Mouse (Mus musculus): ENCODE measurements around the gene Dusp12.

Gene Dusp12

DNA sequence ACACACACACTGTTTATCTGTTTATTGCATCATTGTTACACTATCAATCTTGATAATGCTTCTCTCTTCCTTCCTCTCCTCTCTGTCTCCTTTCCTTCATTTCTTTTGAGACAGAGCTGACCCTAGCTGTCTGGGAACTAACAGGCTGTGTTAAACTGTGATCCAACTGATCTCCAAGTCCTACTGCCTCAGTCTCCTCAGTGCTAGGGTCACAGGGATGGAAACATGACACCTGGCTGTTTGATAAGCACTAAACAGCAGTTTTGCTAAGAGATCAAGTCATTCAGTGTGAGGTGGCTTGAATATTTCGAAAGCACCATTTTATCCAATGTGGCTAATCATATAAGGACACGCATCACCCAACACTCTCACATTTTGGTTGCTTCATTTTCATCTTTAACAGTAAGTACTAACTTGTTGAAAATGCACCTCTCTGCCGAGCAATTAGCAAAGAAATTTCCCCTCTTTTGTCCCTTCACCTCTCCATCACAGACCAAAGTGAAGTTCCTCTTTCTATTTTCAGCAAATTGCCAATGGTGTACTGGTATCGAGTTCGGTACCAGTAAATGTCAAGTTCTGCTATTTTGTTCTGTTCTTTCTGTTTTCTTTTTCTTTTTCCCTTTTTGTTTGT lies 11.4 kb upstream of the Dusp12 start:
- no peak for DNase-seq

DNA sequence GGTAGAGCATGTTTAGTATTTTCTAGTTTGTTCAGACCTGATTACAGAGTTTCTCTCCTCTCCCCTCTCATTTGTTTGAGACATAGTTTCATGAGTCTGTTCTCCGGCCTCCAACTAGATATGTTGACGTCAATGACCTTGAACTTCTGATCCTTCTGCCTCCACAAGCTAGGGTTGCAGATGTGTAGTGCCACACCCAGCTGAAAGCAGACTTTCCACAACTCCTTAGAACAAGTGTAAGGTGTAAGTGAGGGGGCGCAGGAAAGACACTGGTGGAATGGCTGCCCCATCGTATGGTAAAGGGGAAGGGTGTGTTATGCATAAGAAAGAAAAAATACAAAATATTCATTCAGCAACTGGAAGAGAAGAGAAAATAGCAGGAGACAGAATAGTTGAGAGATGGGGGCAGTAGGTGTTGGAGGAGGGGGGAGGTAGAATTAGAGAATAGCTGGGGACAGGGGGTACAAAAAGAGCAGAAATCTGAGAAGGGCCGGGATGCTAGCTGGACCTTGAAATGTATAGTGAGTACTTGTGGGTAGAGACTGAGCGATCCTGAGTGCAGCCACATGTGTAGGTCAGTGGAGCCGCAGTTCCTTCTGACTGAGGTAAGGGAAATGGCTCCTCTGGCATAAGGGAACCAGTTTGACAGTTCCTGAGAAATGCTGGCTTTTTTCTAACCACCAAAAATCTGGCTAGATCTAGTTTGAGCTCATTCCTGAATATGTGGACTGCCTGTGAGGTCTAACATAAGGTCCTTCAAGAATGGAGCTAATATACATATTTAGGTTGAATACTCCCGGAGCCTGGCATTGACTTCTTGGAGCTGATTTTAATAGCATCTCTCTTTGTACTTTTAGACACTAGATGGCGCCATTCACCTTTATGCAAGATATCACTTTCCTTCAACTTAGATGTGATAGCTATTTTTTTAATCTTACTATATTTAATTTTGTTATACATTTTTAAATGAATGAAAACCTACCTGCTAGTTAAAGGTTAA lies 9.6 kb upstream of the Dusp12 start:
- peak in 1 of 2 experiments; percentile 44 for DNase-seq

DNA sequence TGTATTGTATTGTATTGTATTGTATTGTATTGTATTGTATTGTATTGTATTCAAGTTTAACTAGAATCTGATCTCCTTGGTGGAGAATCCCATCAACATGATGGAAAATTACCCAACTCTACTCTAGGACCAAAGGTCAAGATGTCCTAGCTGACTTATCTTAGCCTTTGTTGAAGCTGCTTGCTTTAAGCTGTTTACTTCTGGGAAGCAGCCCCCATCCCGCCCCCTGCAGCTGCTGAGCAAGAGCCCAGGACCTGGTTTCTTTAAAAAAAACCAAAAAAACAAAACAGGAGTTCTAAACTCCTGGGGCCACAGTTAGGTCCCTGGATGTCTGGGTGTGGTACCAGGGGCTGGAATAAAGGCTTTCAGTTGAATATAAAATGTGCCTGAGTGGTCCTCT lies 6.9 kb upstream of the Dusp12 start:
- no peak for DNase-seq

DNA sequence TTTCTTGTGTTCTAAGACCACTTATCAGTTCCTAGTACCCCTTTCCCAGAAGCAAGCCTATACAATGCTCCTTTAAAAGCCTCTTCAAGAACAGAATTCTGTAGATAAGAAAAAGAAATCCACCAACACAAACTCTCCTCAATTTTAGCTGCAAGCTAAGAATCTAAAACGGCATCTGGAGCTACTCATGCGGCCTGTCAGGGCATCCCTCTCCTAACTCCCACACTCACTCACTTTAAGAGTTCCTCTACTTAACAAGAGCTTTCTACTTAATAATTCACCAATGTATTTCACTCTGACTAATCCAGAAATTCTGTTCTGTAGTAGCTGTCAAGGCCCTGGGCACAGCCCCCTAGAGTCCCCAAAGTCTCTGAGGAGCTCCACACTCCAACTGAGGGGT lies 6.3 kb upstream of the Dusp12 start:
- no peak for DNase-seq

DNA sequence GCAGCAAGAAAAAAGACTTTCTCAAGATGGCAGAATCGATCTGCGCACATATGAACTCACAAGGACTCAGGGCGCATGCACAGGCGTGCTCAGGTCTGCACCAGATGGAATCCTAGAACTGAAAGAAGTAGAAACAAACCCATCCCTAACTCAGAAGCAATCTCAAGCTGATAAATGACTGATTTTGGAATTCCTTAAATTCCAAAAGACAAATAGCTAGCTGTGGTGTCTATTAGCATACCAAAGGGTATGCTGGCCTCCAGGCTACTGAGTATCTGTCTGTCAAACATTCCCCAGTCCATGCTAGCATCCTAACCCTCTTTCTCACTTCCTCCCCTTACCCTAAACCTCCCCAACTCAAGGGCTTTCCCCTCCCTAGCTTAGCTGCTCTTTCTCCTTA lies 4.0 kb upstream of the Dusp12 start:
- no peak for DNase-seq

DNA sequence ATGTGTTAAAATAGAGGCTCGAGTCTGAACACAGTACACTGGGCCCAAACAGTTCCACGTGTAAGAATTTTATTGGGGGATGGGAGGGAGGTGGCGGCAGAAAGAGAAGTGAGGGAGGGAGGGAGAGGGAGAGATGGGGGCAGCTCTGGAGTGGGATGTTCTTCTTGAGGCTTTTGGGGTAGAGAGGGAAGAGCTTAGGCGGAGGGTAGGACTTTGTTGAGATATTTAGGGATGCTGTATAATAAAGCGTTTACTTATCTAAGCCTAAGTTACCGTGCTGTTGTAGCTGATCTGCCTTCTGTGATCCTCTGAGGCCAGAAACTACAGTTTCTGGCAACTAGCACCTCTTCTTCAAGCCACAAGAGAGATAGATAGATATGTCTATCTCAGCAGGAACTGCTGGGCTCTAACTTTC lies 711 bp upstream of the Dusp12 start:
- no peak for DNase-seq

DNA sequence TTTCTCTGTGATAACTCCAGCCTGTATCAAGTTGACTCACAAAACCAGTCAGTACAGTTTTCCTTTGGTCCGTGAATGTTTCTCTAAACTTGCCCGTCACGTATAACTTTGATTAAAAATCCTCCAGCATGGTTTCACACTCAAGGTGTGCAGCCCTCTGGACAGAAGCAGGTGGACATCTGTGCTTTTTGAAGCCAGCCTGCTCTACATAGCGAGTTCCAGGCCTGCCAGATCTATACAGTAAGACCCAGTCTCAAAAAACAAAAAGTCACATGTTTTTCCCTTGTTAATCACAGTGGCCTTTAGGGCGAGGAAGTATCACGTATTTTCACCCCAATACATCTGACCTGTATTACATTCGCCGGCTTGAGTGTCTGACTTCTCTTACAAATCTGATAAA lies 950 bp downstream of the Dusp12 start:
- DNase-seq: no peak

DNA sequence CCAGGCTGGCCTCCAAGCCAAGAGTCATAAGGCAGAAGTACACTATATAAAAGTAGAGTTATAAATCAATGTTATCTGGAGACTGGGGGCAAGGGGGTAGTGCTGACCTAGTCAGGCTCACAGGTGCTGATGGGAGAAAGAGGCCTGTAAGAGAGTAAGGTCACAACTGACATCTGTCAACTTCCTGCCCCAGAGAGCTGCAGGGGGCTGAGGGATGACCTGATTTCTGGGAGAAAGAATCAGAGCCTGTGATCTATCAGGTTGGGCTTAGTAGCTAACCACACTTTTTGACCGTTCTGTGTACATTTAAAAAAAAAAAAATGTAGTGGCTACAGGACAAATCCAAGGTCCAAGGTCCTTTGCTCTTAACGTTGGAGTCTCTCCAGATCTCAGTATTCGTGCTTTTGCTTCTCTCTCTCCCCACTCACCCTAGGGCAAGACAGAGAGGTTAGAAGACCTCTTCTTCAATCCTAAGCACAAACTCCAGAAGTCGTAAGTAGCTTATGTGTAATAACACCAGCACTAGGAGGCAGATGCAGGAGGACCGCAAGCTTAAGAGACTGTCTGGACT lies 2.3 kb downstream of the Dusp12 start:
- DNase-seq: peak in 1 of 2 experiments; percentile 58

DNA sequence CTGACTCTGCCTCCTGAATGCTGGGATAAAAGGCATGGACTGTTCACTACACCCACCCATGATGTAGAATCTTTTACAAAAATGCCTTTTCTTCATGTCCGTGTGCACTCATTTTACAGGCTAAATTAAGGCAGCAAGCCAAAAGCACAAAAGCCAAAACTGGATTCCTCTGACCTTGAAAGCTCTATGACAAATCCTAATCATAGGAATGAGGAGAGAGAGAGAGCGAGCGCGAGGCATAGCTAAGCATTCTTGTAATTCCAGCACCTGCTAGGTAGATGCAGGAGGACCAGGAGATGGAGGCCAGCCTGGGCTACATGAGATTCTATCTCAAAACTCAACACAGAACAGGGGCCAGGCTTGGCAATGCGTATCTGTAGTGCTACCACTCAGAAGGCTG lies 8.4 kb downstream of the Dusp12 start:
- DNase-seq: no peak

DNA sequence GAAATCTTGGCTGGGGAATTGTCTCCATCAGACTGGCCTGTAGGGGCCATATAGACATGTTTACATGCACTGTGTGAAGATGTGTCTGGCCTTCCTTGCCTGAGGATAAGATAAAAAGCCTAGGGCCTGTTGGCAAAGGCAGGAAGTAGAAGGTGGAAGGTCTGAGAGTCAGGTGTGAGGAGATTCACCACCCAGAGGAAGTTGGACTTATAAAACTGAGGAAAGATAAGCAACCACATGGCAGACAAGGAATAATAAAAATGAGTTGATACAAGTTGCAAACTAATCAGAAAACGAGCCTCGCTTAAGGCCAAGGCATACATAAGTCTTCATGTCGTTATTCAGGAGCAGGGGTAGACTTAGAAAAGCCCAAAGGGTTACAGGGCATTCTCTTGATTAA lies 9.7 kb downstream of the Dusp12 start:
- DNase-seq: no peak

DNA sequence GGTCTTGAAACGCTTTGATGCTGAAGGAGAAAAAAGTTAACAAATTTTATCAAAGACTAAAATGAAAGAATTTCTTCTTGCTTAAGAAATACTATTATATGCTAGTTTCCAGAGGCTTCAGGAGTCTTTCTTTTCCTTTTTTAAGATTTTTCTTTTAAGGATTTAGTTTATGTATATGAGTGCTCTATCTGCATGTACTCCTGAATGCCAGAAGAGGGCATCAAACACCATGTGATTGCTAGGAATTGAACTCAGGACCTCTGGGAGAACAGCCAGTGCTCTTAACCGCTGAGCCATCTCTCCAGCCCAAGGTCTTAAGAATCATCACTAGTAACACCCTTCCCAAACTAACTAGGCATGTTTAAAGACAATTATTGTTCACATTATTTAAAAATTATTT lies 13.4 kb downstream of the Dusp12 start:
- DNase-seq: no peak

DNA sequence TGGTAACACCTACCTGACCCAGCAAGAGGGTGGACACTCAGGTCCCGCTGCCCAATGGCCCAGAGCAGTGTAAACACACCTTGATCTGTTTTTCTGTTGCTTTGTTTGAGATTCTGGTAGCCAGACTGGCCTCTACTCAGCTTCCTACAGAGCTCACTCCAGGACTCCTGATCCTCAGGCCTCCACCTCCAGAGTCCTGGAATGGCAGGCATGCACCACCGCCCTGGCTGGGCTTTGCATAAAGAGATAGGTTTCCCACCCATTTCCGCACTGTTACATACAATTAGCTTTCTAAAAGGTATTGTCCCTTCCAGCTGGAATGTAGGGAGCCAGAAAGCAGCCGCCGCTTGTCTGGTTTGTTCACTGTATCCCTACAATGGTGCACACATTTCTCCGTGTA lies 13.9 kb downstream of the Dusp12 start:
- DNase-seq: no peak

DNA sequence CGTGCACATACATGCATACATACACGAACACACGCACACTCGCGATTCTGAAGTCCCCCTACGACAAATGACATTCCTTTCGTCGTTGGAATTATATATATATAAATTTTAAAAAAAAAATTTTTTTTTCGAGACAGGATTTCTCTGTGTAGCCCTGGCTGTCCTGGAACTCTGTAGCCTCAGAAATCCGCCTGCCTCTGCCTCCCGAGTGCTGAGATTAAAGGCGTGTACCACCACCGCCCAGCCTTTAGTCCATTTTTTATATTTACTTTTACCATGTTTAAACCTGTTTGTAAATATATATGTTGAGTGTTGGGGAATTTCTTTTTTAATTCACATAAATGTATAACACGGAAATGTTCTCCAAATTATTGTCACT lies 16.4 kb downstream of the Dusp12 start:
- DNase-seq: no peak

DNA sequence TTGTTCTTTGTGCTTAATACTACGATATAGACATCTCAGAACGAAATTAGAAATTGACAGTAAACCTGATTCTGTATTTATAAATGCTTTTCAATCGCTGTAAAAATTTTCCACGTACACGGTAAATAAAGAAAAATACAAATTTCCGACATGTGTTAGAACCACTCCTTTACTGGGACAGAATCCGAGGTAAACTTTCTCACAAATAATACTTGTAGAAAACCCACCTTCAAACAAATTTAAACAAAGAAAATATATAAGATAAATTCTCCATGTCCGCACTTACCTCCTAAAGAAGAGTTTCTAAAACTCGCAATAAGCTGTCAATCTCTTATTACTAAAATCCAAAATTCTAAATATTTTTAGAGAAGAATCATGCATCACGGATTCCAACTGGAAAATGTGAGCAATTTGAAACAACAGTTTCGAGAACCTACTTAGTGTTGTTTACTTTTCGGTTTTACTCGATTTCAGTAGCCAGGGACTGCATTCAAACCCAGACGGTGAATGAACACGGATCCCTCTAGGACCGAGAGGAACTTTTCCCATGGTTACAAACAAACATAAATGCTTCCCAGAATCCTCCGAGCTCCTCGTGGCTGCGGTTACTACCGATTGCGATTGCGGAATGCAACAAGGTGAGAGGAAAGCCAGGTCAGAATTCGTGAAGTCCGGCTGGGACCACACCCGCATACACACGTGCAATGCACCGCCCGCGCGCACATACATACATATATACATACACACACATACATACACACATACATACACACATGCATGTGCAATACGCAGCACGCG lies 17.0 kb downstream of the Dusp12 start:
- peak; percentile 81 to 85 for DNase-seq

DNA sequence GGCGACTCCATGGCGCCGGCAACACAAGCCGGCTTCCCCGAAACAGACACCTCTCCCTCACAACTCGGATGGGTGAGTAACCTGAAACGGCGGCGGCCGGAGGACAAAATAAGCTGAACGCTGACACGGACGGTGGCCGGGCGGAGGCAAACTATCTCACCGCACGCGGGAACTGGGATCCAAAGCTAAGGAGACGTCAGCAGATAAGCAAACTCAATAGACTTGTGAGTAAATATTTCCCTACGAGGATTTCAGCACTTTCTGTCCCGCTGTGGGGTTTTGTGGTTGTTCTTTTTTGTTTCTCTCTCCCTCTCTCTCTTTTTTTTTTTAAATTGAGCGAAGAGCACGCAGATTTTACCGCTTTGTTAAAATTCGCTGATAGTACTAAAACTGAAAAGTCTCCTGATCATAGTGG lies 17.6 kb downstream of the Dusp12 start, which contains the start of gene Atf6:
Gene Atf6, minus strand, starts transcription at position 81 of the 415 bp plus-strand sequence.
- peak; percentile 96 to 97 for DNase-seq

DNA sequence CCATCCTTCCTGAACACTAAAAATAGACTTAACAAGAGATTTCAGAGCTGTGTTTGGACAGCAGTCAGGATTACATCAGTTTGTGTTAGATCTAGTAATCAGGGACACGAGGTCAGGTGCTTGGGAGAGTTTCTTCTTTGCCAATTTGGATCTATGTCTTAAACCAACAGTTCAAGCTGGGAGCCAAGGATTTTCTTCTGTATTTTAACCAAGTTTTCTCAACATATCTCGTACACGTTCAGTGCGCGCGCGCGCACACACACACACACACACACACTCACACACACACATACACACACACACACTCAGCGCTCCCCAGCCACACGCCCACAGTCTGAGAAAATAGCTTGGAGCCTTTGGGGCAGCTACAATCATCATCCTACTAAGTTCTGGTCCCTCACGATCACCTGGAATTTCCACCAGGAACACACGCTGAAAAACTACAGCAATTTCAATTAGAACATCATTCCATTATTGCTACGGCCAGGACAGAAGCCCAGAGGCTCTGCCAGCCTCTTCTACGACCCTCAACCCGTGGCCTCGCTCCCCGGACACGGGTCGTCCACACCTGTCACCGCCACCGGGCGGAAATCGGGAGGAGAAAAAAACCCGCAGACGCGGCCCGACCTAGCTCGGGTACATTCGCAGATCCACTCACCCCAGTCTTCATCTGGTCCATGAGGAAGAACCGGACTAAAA lies 18.2 kb downstream of the Dusp12 start:
- DNase-seq: peak in 1 of 2 experiments; percentile 22

DNA sequence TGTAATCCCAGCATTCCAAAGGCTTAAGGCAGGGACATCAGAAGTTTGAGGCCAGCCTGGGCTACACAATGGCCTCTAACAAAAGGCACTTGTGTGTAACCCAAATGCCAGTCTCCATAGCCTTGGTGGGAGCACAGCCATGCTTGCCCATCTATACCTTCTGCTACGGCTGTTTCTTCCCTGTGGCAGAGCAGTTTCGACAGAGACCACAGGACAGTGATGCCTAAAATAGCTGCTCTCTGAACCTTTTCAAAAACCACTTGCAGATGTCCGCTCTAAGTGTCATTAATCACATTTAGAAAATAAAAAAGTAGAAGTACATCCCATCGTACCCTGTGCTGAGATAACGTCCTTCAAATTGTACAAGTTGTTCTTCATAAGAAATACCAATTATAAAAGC lies 19.9 kb downstream of the Dusp12 start:
- DNase-seq: no peak

DNA sequence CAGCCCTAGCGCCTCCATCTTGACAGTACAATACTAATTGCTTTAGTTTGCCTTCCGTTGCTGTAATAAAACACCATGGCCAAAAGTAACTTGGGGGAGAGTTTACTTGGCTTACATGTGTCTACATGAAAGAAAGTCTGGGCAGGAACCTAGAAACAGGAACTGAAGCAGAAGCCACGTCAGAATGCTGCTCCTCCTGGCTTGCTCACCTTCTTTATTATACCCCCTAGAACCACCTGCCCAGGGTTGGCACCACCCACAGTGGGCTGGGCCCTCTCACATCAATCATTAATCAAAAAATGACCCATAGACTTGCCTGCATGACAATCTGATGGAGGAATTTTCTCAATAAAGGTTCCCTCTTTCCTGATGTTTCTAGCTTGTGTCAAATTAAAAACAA lies 20.6 kb downstream of the Dusp12 start:
- peak; percentile 15 to 38 for DNase-seq

DNA sequence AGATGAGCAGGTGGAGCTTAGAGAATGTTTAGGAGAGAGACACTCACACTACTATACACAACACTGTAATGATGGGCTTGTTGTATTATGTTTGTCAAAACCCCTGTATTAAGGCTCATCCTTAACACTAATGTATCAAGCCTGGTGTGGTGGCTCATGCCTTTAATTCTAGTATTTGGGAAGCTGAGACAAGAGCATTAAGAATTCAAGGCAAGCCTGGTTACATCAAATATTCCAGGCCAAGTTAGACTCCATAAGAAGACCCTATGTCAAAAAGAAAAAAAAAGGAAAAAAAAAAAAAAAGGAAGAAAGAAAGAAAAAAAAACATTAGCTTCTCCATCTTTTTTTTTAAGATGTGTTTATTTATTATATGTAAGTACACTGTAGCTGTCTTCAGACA lies 21.1 kb downstream of the Dusp12 start:
- DNase-seq: no peak

DNA sequence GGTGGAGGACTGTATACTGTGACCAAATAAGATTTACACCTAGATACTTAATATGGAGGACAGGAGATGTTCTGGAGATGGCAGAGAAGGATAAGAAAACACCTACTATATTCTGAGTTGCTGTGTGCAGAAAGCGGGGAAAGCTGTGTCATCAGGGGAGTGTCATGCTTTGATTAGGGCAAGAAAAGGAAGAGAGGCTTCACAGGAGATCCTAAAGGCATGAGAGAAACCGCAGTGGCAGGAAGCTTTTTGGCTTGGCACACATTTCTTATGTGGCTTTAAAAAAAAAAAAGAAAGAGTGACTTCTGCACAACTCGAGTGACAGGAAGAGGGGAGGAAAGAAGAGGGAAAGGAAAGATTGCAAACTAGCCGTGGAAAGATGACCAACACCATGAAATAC lies 22.3 kb downstream of the Dusp12 start:
- DNase-seq: no peak

DNA sequence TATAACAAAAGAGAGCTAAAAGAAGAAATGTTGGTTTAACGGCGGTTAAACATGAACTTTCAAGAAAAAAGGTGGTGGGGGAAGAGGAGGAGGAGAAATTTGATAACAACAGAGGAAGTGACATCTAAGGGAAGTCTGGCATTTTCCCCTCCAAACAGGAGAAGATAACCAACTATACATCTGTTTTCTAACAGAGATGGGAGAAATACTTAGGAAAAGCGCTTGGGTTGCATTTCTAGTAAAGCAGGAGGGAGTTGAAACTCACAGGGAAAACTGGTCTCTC lies 23.0 kb downstream of the Dusp12 start:
- no peak for DNase-seq

DNA sequence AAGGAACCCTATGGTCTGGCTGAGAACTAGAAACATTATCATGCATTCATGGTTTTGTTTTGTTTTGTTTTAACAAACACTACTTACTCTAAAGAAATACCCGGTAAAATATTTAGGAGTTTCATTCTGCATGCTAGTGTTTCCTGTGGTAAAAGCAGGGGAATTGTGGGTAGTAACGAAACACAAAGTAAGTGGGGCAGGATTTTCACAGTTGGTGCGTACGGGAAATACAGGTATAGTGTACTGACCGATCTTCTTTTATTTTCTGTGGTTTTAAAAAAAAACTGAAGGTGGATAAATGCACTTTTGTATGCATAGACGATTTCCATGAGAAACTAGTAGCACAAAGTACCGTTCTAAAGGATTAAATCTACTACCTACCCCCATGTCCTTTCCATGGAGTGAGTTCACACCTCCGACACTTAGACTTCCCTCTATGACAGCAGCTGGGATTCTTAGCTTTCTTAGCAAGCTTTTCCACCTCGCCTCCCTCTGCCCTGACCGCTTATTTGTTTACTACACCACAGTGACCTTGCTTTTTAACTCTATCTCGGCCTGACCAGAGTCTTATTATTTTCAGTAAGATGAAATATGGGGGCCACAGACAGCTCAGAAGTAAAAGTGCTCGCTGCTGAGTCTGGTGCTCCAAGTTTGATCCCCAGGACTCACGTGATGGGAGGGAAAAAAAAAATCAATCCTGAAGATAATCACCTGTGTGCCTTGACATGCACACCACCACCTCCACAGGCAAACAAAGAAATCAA lies 23.5 kb downstream of the Dusp12 start:
- DNase-seq: no peak
